Mouse (Mus musculus) spleen, postnatal 14 days (tissue): Measurements from ENCODE around the gene Fxr2.

Source experiments
- DNase-seq, 2 experiments: peaks; one replicate each; pipeline ENCODE4 v3.0.0; 2021 to 2022; ENCODE audit warnings: low spot score in 2 of 2

The Fxr2 gene

GRCm38 (mm10) chr11:69657462-69657881 is 24.7 kb downstream of the Fxr2 start:
- DNase-seq = no peak

GRCm38 (mm10) chr11:69661221-69661881 is 28.6 kb downstream of the Fxr2 start:
- DNase-seq = no peak

GRCm38 (mm10) chr11:69662213-69662966 is 29.6 kb downstream of the Fxr2 start, which contains the start of gene Mpdu1:
TSS of gene Mpdu1 (minus strand) at chr11:69662642.
- peak; percentile 83 to 90 for DNase-seq

- no peak for DNase-seq
These were observed 30.3 kb downstream of the Fxr2 start for GRCm38 (mm10) chr11:69662967-69663671.

GRCm38 (mm10) chr11:69663795-69664194 is 31.0 kb downstream of the Fxr2 start:
- no peak for DNase-seq

- DNase-seq = no peak
These were observed 32.1 kb downstream of the Fxr2 start for GRCm38 (mm10) chr11:69664841-69665240.

- no peak for DNase-seq
These were observed 32.7 kb downstream of the Fxr2 start for GRCm38 (mm10) chr11:69665457-69665960.

GRCm38 (mm10) chr11:69665961-69666664 is 33.3 kb downstream of the Fxr2 start, which contains the start of gene Cd68:
TSS of gene Cd68 (minus strand) at chr11:69666153.
- DNase-seq = peak in 1 of 2 experiments; percentile 45

GRCm38 (mm10) chr11:69666665-69667005 is 33.8 kb downstream of the Fxr2 start:
- DNase-seq = no peak

- DNase-seq = peak; percentile 84 to 92
These were observed 38.3 kb downstream of the Fxr2 start for GRCm38 (mm10) chr11:69670786-69671725.

- peak in 1 of 2 experiments; percentile 36 for DNase-seq
These were observed 38.9 kb downstream of the Fxr2 start for GRCm38 (mm10) chr11:69671726-69672124.

GRCm38 (mm10) chr11:69672211-69672706 is 39.5 kb downstream of the Fxr2 start, which contains the start of gene Eif4a1:
TSS of gene Eif4a1 (minus strand) at chr11:69672423.
- peak; percentile 98 to 99 for DNase-seq

- DNase-seq = no peak
These were observed 46.4 kb downstream of the Fxr2 start for GRCm38 (mm10) chr11:69679144-69679543.

GRCm38 (mm10) chr11:69680136-69680855 is 47.5 kb downstream of the Fxr2 start:
- no peak for DNase-seq

GRCm38 (mm10) chr11:69681314-69682208 is 48.8 kb downstream of the Fxr2 start, which contains the start of gene Senp3:
TSS of gene Senp3 (minus strand) at chr11:69682084.
- DNase-seq = peak; percentile 89 to 96

- no peak for DNase-seq
These were observed 49.5 kb downstream of the Fxr2 start for GRCm38 (mm10) chr11:69682209-69682839.

- peak; percentile 73 to 86 for DNase-seq
These were observed 50.2 kb downstream of the Fxr2 start for GRCm38 (mm10) chr11:69682840-69683533.
